Mouse (Mus musculus): Measurements from ENCODE around the gene Naa50. TPM values are rescaled to one million over a fixed set of nuclear protein-coding genes. Genes with fewer than 3 reads are reported as not detected.

Gene Naa50
- total RNA-seq, 1 experiment: 72.5 TPM

- H3K4me3 ChIP-seq (ENCODE audit: insufficient read depth in 1 of 2, low read depth in 1 of 2, low read length in 2 of 2, poor library complexity in 1 of 2, severe bottlenecking in 1 of 2): peak overlapping the region; percentile 27 to 82; a peak in 3 of 4 replicates
- in situ Hi-C loops (cut with MboI; ENCODE audit: low sequenced_read_pairs in 2 of 2, unreplicated experiment in 2 of 2): no loop called here
Measured at GRCm38 (mm10) chr16:44141483-44141882, 1.9 kb downstream of the Naa50 start.

GRCm38 (mm10) chr16:44149002-44149767, 9.6 kb downstream of the Naa50 start:
- H3K4me3 ChIP-seq (ENCODE audit: insufficient read depth in 1 of 2, low read depth in 1 of 2, low read length in 2 of 2, poor library complexity in 1 of 2, severe bottlenecking in 1 of 2): no peak overlapping the region
- H3K9ac ChIP-seq (ENCODE audit: insufficient read depth, low read depth, low read length, poor library complexity, severe bottlenecking): no peak overlapping the region
- H3K36me3 ChIP-seq (ENCODE audit: control insufficient read depth, insufficient read depth, low read length, poor library complexity, severe bottlenecking): no peaks in the 10 kb centered on the region
- no peak for DNase-seq (ENCODE audit: low read depth, low spot score)
- TF ChIP-seq ZC3H11A (IDR thresholded peaks at IDR 0.05; ENCODE audit: borderline replicate concordance, low read depth, low read length) (no peak), MAFK (IDR thresholded peaks at IDR 0.05; ENCODE audit: insufficient read depth, low read depth, low read length) (no peak), ZNF384 (IDR thresholded peaks at IDR 0.05; ENCODE audit: low read depth, low read length) (no peak), HCFC1 (IDR thresholded peaks at IDR 0.05; ENCODE audit: borderline replicate concordance, insufficient read depth, low read length) (no peak), CHD2 (IDR thresholded peaks at IDR 0.05; ENCODE audit: low read depth, low read length) (no peak)
- H3K4me1 ChIP-seq (ENCODE audit: control insufficient read depth in 2 of 2, insufficient read depth in 2 of 2, low read length in 2 of 2, poor library complexity in 1 of 2): 0 out of 4 replicates have a peak, but pooled peaks cover 0 to 2% of the 10 kb centered on the region in 2 experiments
- in situ Hi-C loops (cut with MboI; ENCODE audit: low sequenced_read_pairs in 2 of 2, unreplicated experiment in 2 of 2): no loop called here
- H3K9me3 ChIP-seq (ENCODE audit: control insufficient read depth, insufficient read depth, low read depth, low read length): no peaks in the 10 kb centered on the region
- H3K27ac ChIP-seq (ENCODE audit: insufficient read depth, low read depth, low read length, poor library complexity, severe bottlenecking): no peak overlapping the region

More at GRCm38 (mm10) chr16:44141483-44141882, 1.9 kb downstream of the Naa50 start:
- peaks cover 2 to 3% of the 10 kb centered on the region in 2 experiments; a peak in 1 of 4 replicates for H3K4me1 ChIP-seq (ENCODE audit: control insufficient read depth in 2 of 2, insufficient read depth in 2 of 2, low read length in 2 of 2, poor library complexity in 1 of 2)
- H3K27ac ChIP-seq (ENCODE audit: insufficient read depth, low read depth, low read length, poor library complexity, severe bottlenecking): no peak overlapping the region
- TF ChIP-seq CHD2 (IDR thresholded peaks at IDR 0.05; ENCODE audit: low read depth, low read length) (no peak), ZC3H11A (IDR thresholded peaks at IDR 0.05; ENCODE audit: borderline replicate concordance, low read depth, low read length) (no peak), MAFK (IDR thresholded peaks at IDR 0.05; ENCODE audit: insufficient read depth, low read depth, low read length) (no peak), ZNF384 (IDR thresholded peaks at IDR 0.05; ENCODE audit: low read depth, low read length) (no peak), HCFC1 (IDR thresholded peaks at IDR 0.05; ENCODE audit: borderline replicate concordance, insufficient read depth, low read length) (no peak)
- no peak overlapping the region for H3K9ac ChIP-seq (ENCODE audit: insufficient read depth, low read depth, low read length, poor library complexity, severe bottlenecking)
- no peaks in the 10 kb centered on the region for H3K36me3 ChIP-seq (ENCODE audit: control insufficient read depth, insufficient read depth, low read length, poor library complexity, severe bottlenecking)
- H3K9me3 ChIP-seq (ENCODE audit: control insufficient read depth, insufficient read depth, low read depth, low read length): no peaks in the 10 kb centered on the region
- no peak for DNase-seq (ENCODE audit: low read depth, low spot score)

- Histone ChIP-seq H3K9ac (ENCODE audit: insufficient read depth, low read depth, low read length, poor library complexity, severe bottlenecking) (no peak overlapping the region), H3K4me1 (ENCODE audit: control insufficient read depth in 2 of 2, insufficient read depth in 2 of 2, low read length in 2 of 2, poor library complexity in 1 of 2) (0 out of 4 replicates have a peak, but pooled peaks cover 0 to 2% of the 10 kb centered on the region in 2 experiments), H3K36me3 (ENCODE audit: control insufficient read depth, insufficient read depth, low read length, poor library complexity, severe bottlenecking) (peaks cover 2% of the 10 kb centered on the region; the same call in 1 of the 2 replicates), H3K4me3 (ENCODE audit: insufficient read depth in 1 of 2, low read depth in 1 of 2, low read length in 2 of 2, poor library complexity in 1 of 2, severe bottlenecking in 1 of 2) (no peak overlapping the region), H3K9me3 (ENCODE audit: control insufficient read depth, insufficient read depth, low read depth, low read length) (no peaks in the 10 kb centered on the region), H3K27ac (ENCODE audit: insufficient read depth, low read depth, low read length, poor library complexity, severe bottlenecking) (no peak overlapping the region)
- in situ Hi-C loops (cut with MboI; ENCODE audit: low sequenced_read_pairs in 2 of 2, unreplicated experiment in 2 of 2): no loop called here
- no peak for DNase-seq (ENCODE audit: low read depth, low spot score)
- TF ChIP-seq HCFC1 (IDR thresholded peaks at IDR 0.05; ENCODE audit: borderline replicate concordance, insufficient read depth, low read length): no peak
- no peak for TF ChIP-seq MAFK (IDR thresholded peaks at IDR 0.05; ENCODE audit: insufficient read depth, low read depth, low read length)
- TF ChIP-seq ZNF384 (IDR thresholded peaks at IDR 0.05; ENCODE audit: low read depth, low read length): no peak
- no peak for TF ChIP-seq ZC3H11A (IDR thresholded peaks at IDR 0.05; ENCODE audit: borderline replicate concordance, low read depth, low read length)
Measured at GRCm38 (mm10) chr16:44154497-44155057, 14.9 kb downstream of the Naa50 start.

- Histone ChIP-seq H3K9ac (ENCODE audit: insufficient read depth, low read depth, low read length, poor library complexity, severe bottlenecking) (no peak overlapping the region), H3K27ac (ENCODE audit: insufficient read depth, low read depth, low read length, poor library complexity, severe bottlenecking) (no peak overlapping the region), H3K9me3 (ENCODE audit: control insufficient read depth, insufficient read depth, low read depth, low read length) (no peaks in the 10 kb centered on the region), H3K4me3 (ENCODE audit: insufficient read depth in 1 of 2, low read depth in 1 of 2, low read length in 2 of 2, poor library complexity in 1 of 2, severe bottlenecking in 1 of 2) (no peak overlapping the region), H3K36me3 (ENCODE audit: control insufficient read depth, insufficient read depth, low read length, poor library complexity, severe bottlenecking) (peaks cover 2% of the 10 kb centered on the region; the same call in 1 of the 2 replicates), H3K4me1 (ENCODE audit: control insufficient read depth in 2 of 2, insufficient read depth in 2 of 2, low read length in 2 of 2, poor library complexity in 1 of 2) (no peaks in the 10 kb centered on the region)
- in situ Hi-C loops (cut with MboI; ENCODE audit: low sequenced_read_pairs in 2 of 2, unreplicated experiment in 2 of 2): no loop called here
- no peak for DNase-seq (ENCODE audit: low read depth, low spot score)
- no peak for TF ChIP-seq ZNF384 (IDR thresholded peaks at IDR 0.05; ENCODE audit: low read depth, low read length)
- TF ChIP-seq ZC3H11A (IDR thresholded peaks at IDR 0.05; ENCODE audit: borderline replicate concordance, low read depth, low read length): no peak
- no peak for TF ChIP-seq HCFC1 (IDR thresholded peaks at IDR 0.05; ENCODE audit: borderline replicate concordance, insufficient read depth, low read length)
Measured at GRCm38 (mm10) chr16:44159325-44159724, 19.7 kb downstream of the Naa50 start.

Measured in ES-E14 (cell line).